Mouse (Mus musculus): Measurements from ENCODE around the gene Spag6. TPM values are rescaled to one million over a fixed set of nuclear protein-coding genes. Genes with fewer than 3 reads are reported as not detected.

The Spag6 gene
- total RNA-seq, 1 experiment from 2014 or later = not detected

- no peak for ATAC-seq (replicated peaks; ENCODE audit: low read depth, poor library complexity, severe bottlenecking)
These were observed 28.5 kb downstream of the Spag6 start for GRCm38 (mm10) chr2:18722208-18722830.

DNA sequence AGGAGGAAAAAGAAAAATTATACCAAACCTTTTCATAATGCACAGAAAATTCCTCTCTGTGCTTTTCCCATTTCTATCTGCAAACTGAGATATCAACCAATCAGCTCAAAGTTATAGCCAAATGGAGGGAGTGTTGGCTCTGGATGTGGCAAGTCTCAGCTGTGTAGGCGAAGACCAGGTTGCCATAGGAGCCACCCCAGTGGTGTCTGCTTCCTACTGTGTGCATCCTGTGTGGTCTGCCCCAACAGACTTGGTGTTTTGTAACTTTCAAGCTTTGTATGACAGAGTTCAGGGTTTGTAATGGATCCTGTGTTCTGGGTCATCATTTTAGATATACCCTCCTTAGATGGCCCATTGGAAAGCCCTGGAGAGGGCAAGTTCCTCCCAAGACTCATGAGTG, 30.6 kb downstream of the Spag6 start:
- peak; percentile 83 for ATAC-seq (replicated peaks; ENCODE audit: low read depth, poor library complexity, severe bottlenecking)

GRCm38 (mm10) chr2:18725880-18726279, 32.0 kb downstream of the Spag6 start:
- no peak for ATAC-seq (replicated peaks; ENCODE audit: low read depth, poor library complexity, severe bottlenecking)

DNA sequence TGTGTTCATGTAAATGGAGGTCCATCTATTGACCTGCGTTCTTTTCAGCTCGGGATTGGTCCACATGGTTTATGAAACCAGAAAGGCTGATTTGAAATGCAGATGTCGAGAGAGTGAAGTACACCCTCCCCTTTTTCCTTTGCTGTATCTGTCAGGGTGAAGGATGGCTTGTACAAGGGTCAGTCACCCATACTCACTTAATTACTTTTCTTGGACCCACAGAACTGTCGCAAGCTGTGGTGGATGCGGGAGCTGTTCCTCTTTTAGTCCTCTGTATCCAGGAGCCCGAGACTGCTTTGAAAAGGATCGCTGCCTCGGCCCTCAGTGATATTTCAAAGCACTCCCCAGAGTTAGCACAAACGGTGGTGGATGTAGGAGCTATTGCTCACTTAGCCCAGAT, 37.9 kb downstream of the Spag6 start:
- ATAC-seq (replicated peaks; ENCODE audit: low read depth, poor library complexity, severe bottlenecking) = no peak

DNA sequence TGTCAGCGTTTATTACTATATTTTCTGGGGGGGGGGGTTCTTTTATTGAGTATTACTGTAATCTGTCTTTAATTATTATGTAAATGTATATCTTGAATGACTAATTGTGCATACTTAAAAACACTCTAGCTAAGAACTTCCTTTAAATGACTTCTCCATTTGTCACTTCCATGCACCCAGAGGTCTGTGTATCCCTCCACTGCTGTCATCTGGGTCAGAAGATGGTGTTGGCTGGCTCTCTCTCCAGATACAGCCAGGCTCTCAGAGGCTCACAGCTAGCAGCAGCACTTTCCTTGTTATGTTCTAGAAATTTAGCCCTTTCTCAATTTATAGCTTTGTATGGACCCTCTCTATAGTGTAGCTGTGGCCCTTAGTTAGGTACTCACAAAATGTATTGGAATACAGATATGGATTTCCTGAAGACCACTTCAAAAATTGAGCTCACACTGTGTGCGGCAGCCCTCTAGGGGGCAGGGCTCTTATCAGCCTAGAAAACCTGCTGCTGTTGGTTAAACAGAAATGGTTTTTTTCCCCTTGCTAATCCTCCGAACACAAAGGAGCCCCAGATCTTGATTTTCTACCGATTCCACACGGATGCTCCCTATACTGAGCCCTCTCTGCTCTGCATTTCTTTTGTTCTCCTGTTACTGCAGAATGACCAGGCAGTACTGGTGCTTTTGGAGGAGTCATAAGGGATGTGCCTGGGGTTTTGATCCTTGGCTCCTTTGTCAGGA, 40.7 kb downstream of the Spag6 start:
- ATAC-seq (replicated peaks; ENCODE audit: low read depth, poor library complexity, severe bottlenecking) = peak; percentile 83

DNA sequence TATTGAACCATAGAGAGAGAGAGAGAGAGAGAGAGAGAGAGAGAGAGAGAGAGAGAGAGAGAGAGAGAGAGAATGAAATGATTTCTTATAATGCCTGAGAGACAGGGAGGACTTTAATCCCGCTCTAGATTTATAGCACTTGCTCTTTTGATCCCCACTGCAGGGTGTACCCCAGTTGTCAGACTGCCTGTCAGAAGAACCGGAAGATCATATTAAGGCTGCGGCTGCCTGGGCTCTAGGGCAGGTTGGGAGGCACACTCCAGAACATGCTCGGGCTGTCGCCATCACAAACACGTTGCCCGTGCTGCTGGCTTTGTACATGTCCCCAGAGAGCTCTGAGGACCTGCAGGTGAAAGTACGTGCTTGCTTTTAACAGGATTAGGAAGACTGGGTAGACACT, 43.2 kb downstream of the Spag6 start:
- no peak for ATAC-seq (replicated peaks; ENCODE audit: low read depth, poor library complexity, severe bottlenecking)

DNA sequence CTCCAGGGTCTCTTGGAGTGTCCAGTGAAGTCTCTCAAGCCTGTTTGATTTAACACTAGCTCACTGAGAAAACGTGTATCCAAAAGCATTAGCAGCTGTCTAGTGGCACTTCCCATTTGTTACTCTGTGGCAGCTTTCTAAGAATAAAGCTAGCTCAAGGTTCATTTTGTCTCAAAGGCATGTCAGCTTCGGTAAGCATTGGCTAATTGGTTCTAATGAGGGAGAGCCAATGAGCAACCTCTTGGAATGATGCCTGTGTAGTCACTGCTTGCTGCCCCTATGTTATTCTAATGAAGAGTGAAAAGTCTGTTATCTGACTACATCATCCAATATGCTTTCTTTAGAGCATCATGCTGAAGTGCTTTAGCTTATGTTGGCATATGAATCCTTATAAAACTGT, 45.4 kb downstream of the Spag6 start:
- ATAC-seq (replicated peaks; ENCODE audit: low read depth, poor library complexity, severe bottlenecking) = no peak

DNA sequence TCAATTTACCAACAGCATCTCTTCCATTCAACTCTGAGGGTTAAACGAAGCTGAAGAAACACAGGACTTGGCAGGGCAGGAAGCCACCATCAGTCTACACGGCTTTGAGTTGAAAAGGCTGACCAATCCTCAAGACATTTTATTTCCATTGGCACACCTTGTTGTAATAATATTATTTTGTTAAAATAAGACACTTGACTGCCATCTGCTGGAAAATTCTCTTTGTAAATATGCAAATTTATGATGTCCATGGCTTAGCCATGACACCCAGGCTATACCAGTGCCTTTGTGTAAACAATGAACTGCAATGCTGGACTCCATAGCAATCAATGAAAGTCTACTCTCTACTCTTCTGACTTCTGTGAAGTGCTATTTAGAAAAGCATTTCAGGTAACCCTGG, 62.3 kb downstream of the Spag6 start:
- ATAC-seq (replicated peaks; ENCODE audit: low read depth, poor library complexity, severe bottlenecking) = peak; percentile 82

GRCm38 (mm10) chr2:18764846-18765245, 71.0 kb downstream of the Spag6 start:
- ATAC-seq (replicated peaks; ENCODE audit: low read depth, poor library complexity, severe bottlenecking) = no peak

DNA sequence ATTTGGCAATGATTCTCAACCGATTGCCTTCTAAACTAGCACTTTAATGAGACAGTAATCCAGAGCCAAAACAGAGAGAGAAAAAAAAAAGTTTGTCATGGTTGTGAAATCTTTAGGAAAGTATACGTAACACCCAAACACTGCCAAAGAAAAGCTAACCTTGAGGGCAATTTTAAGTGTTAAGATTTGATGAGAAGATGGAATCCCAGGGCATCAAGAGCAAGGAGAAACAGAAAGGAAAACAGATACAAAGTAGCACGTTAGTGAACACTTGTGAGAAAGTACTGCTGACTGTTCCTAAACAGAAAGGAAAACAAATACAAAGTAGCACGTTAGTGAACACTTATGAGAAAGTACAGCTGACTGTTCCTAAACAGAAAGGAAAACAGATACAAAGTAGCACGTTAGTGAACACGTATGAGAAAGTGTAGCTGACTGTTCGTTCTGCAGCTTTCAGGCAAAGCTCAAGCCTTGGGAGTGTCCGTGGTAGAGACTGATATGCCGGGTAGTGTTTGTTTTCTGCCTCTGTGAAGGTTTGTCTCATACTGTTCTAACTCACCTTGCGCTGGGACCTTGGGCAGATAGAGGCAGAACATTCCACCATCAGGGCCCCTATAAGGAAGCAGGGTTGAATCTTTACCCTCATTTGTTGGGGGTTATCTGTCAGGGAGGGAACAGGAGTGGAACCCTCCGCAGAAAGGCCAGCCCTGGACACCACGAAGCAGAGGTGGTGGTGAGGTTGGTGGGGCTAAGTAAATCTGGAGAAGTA, 71.8 kb downstream of the Spag6 start:
- ATAC-seq (replicated peaks; ENCODE audit: low read depth, poor library complexity, severe bottlenecking) = peak; percentile 21

- ATAC-seq (replicated peaks; ENCODE audit: low read depth, poor library complexity, severe bottlenecking) = no peak
These were observed 72.6 kb downstream of the Spag6 start for GRCm38 (mm10) chr2:18766441-18766820.

DNA sequence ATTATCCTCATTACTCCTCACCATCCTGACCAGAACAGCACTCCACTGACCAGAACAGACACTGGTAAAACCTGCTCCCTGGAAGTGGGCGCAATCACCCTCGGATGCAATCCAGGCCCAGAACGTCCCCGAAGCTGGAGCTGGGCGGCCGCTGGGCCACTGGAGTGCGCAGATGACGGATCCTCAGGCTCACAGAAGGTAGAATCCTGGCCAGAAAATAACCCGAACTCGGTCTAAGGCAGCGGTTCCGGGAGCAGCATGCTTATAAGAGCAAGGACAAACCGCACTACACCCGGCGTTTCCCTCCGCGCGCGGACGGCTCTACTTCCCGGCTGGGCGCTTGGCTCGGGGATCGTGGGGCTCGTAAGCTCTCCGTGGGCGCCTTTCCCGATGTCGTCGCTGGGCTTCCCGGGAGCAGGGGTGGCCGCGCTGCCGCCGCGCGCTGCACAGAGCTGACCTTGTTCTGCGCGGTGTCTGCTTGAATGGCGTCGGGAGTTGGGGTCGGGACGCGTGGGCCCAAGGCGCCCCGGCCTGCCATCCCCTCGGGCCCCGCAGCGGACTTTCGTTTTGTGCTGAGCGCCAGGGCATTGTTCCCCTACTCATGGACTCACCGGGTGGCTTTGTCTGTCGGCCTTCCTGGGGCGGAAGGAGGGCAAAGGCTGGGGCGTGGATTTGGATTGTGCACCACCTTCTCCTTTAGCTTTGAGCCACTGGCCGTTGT, 73.1 kb downstream of the Spag6 start:
- ATAC-seq (replicated peaks; ENCODE audit: low read depth, poor library complexity, severe bottlenecking) = peak; percentile 83

GRCm38 (mm10) chr2:18768414-18768813, 74.6 kb downstream of the Spag6 start:
- ATAC-seq (replicated peaks; ENCODE audit: low read depth, poor library complexity, severe bottlenecking) = no peak

- ATAC-seq (replicated peaks; ENCODE audit: low read depth, poor library complexity, severe bottlenecking) = 0 out of 2 replicates have a peak, but pooled peaks have one; percentile 36
These were observed 78.6 kb downstream of the Spag6 start for GRCm38 (mm10) chr2:18772413-18772812.

DNA sequence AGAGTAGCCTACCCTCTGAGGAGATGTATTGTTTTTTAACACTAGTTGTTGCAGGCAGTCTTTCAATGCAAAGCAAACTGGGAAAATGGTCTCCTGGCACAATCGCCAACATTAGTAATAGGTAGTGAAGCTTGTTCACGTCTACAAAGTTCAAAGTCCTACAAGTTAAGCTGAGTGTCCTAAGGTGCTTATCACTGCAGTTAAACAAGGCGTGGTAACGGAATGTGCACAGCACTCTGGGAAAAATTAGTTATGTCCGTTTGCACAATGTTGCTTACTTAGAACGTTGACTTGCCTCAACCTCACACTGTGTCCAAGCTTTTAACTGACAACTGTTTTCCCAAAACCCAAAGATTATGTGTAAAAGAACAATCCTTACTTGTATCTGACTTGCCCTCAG, 80.5 kb downstream of the Spag6 start:
- ATAC-seq (replicated peaks; ENCODE audit: low read depth, poor library complexity, severe bottlenecking) = no peak

DNA sequence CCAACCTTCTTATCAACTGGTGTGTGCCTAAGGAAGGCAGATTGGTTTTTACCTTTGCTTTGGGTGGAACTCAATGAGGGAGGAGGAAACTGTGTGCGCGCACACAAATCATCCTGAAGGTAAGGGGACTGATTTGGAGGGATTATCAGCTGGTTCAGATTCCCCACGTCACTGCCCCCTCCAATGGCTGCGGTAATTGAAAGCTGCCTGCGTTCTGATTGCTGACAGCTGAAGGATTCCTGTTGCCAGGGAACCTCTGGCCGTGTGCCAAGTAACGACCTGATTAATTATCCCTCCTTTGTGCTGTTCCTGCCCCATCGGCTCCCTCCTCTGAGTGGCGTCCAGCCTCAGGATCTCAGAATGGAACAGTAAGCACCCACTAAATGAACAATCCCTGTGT, 84.4 kb downstream of the Spag6 start:
- no peak for ATAC-seq (replicated peaks; ENCODE audit: low read depth, poor library complexity, severe bottlenecking)

DNA sequence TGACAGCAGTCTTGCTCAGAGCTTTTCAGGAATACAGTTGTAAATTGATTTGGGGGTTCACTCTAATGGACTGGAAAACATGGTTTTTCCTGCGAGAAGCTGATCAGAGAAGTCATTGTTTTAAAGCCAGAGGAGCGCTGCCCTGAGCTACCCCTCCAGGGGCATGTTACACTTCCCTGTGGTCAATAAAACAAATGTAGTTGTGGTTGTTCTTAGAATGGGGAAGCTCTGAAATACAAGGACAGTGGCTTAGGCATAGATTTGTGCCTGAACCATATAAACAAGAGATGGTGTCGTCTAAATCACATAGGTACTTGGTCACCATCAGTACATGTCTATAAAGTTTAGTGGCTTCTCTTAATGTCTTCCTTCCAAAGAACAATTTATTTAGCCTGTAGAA, 86.0 kb downstream of the Spag6 start:
- 0 out of 2 replicates have a peak, but pooled peaks have one; percentile 65 for ATAC-seq (replicated peaks; ENCODE audit: low read depth, poor library complexity, severe bottlenecking)

DNA sequence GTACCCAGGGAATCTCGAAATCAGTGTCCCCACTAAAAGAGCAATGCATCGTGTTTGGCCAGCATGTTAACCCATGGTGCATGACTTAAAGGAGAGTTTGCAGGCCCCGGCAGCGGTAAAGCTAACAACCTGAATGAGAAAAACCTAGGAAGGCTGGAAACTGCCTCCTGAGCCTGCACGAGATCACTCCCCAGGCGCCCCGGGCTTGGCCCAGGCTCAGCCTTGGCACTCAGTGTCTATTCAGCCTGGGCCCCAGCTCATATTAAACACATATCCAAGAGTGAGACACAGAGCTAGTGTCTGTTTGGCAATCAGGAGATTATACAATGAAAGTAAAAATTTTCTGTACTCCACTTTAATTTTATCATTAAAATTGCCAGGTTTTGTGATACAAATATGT, 87.5 kb downstream of the Spag6 start:
- no peak for ATAC-seq (replicated peaks; ENCODE audit: low read depth, poor library complexity, severe bottlenecking)

DNA sequence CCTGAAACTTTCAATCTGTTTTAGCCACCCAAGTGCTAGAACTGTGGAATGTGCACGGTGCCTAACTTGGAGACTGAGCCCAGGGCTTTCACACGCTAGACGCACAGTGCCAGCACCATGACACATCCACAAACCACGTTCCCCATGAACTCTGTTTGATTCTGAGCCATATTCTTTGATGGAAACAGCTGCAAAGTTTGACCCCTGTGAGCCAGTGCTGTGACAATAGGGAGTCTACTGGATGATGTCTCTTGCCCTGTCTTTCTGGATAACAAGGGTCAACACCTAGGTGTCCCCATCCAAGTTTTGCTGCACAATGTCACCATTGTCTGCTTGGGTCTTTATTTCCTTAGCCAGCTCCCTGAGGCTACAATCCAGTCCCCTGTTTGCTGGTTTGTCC, 100.4 kb downstream of the Spag6 start:
- no peak for ATAC-seq (replicated peaks; ENCODE audit: low read depth, poor library complexity, severe bottlenecking)

DNA sequence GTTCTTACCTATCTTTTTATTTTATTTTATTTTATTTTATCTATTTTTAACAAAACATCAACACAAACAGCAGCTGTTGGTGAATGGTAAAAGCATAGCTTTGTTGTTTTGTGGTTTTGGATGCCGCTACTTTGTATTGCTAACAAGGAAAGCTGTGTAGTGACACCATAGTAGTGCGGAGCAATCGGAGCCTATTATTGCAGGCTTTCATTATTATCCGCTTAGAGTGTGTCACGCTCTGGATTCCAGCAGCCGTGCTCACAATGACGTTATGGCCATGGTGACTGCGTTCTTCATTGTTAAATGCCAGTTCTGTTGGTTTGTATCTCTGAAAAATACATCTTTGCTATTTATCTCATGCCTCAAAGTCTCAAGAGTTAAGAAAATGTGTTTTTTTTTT, 103.9 kb downstream of the Spag6 start:
- ATAC-seq (replicated peaks; ENCODE audit: low read depth, poor library complexity, severe bottlenecking) = no peak

All from common myeloid progenitor, adult 5-6 weeks (primary cell).